Mouse (Mus musculus) C2C12 (cell line): ENCODE results near the gene Angpt4. TPM values are rescaled to one million over a fixed set of nuclear protein-coding genes. Genes with fewer than 3 reads are reported as not detected.

Source experiments
- H3K27me3 ChIP-seq: one replicate; pipeline ENCODE4 v1.6.1; 2011; ENCODE audit not compliant: control insufficient read depth, insufficient read depth, insufficient read length
- H3K36me3 ChIP-seq: one replicate; pipeline ENCODE4 v1.6.1; 2011; ENCODE audit not compliant: control insufficient read depth, insufficient read depth
- H3K4me3 ChIP-seq: one replicate; pipeline ENCODE4 v1.5.1; 2011; ENCODE audit warnings: mild to moderate bottlenecking, control low read depth; ENCODE audit not compliant: poor library complexity, insufficient read depth, severe bottlenecking
- H3K79me2 ChIP-seq: one replicate; pipeline ENCODE4 v1.6.1; 2011; ENCODE audit not compliant: control insufficient read depth, insufficient read depth
- H3K79me3 ChIP-seq: one replicate; pipeline ENCODE4 v1.6.1; 2011; ENCODE audit warnings: low read depth, control low read depth
- H3ac ChIP-seq: one replicate; pipeline ENCODE3; 2011; ENCODE audit warnings: low read depth; ENCODE audit not compliant: control insufficient read depth, insufficient read length
- CEBPB ChIP-seq: IDR thresholded peaks from one replicate; pipeline ENCODE4 v1.6.1; 2011; ENCODE audit warnings: low read depth, mild to moderate bottlenecking, control low read depth, moderate library complexity
- CTCF ChIP-seq: IDR thresholded peaks from one replicate; pipeline ENCODE4 v1.5.1; 2011; ENCODE audit not compliant: control insufficient read depth, insufficient read depth, insufficient read length
- FOSL1 ChIP-seq: IDR thresholded peaks from one replicate; pipeline ENCODE4 v1.8.0; 2011; ENCODE audit warnings: mild to moderate bottlenecking, low read length; ENCODE audit not compliant: poor library complexity, insufficient read depth, severe bottlenecking
- MAX ChIP-seq: IDR thresholded peaks from one replicate; pipeline ENCODE4 v1.6.1; 2011; ENCODE audit warnings: mild to moderate bottlenecking, control low read depth
- MYOD1 ChIP-seq: IDR thresholded peaks from one replicate; pipeline ENCODE4 v1.6.1; 2011; ENCODE audit warnings: low read depth; ENCODE audit not compliant: control insufficient read depth, insufficient read length
- MYOG ChIP-seq: IDR thresholded peaks from one replicate; pipeline ENCODE4 v1.6.1; 2011; ENCODE audit not compliant: control insufficient read depth, insufficient read length; ENCODE audit errors: extremely low read depth
- USF1 ChIP-seq: IDR thresholded peaks from one replicate; pipeline ENCODE4 v1.6.1; 2011; ENCODE audit warnings: low read depth, mild to moderate bottlenecking, control low read depth, moderate library complexity
- polyA plus RNA-seq: library from polyadenylated mRNA; unstranded; fragments of >200 nt; fragmentation: generic; extraction: Trizol; gene quantifications from one replicate; pipeline ENCODE4 v1.2.1, GENCODE M21; 2012; ENCODE audit warnings: missing spikeins

Angpt4 gene
- polyA plus RNA-seq, 1 experiment: 0.06 TPM

- Histone ChIP-seq H3K79me2 (peaks cover 75% of the 10 kb centered on the region), H3ac (no peak overlapping the region), H3K36me3 (peaks cover 48% of the 10 kb centered on the region), H3K4me3 (no peak overlapping the region), H3K27me3 (no peaks in the 10 kb centered on the region), H3K79me3 (peaks cover 51% of the 10 kb centered on the region)
- no peak for TF ChIP-seq CEBPB
- no peak for TF ChIP-seq CTCF
- TF ChIP-seq USF1: no peak
- TF ChIP-seq MYOG: no peak
- TF ChIP-seq MYOD1: no peak
- no peak for TF ChIP-seq FOSL1
- no peak for TF ChIP-seq MAX
Measured at GRCm38 (mm10) chr2:151971748-151972147, 60.7 kb downstream of the Angpt4 start.

- TF ChIP-seq USF1: no peak
- no peak for TF ChIP-seq MYOD1
- TF ChIP-seq FOSL1: no peak
- no peak for TF ChIP-seq CEBPB
- TF ChIP-seq CTCF: no peak
- TF ChIP-seq MYOG: no peak
- no peak for TF ChIP-seq MAX
- Histone ChIP-seq H3ac (no peak overlapping the region), H3K79me3 (peaks cover 62% of the 10 kb centered on the region), H3K4me3 (no peak overlapping the region), H3K79me2 (peaks cover 88% of the 10 kb centered on the region), H3K27me3 (no peaks in the 10 kb centered on the region), H3K36me3 (peaks cover 58% of the 10 kb centered on the region)
Measured at GRCm38 (mm10) chr2:151972880-151973594, 62.0 kb downstream of the Angpt4 start.

- Histone ChIP-seq H3K27me3 (no peaks in the 10 kb centered on the region), H3K79me3 (peaks cover 68% of the 10 kb centered on the region), H3ac (no peak overlapping the region), H3K36me3 (peaks cover 56% of the 10 kb centered on the region), H3K4me3 (no peak overlapping the region), H3K79me2 (peaks cover 96% of the 10 kb centered on the region)
- TF ChIP-seq CEBPB: peak; percentile 77
- peak; percentile 41 for TF ChIP-seq FOSL1
- no peak for TF ChIP-seq USF1
- peak; percentile 15 for TF ChIP-seq CTCF
- peak; percentile 30 for TF ChIP-seq MYOD1
Measured at GRCm38 (mm10) chr2:151973595-151974562, 62.9 kb downstream of the Angpt4 start.

- H3K4me3 ChIP-seq: no peak overlapping the region
- H3ac ChIP-seq: no peak overlapping the region
- H3K27me3 ChIP-seq: no peaks in the 10 kb centered on the region
- peaks cover 98% of the 10 kb centered on the region for H3K79me2 ChIP-seq
- peaks cover 42% of the 10 kb centered on the region for H3K36me3 ChIP-seq
- TF ChIP-seq FOSL1 (no peak), CTCF (no peak), CEBPB (no peak), MYOD1 (no peak), USF1 (no peak), MYOG (no peak)
- H3K79me3 ChIP-seq: peaks cover 74% of the 10 kb centered on the region
Measured at GRCm38 (mm10) chr2:151975295-151975694, 64.3 kb downstream of the Angpt4 start.

GRCm38 (mm10) chr2:151976067-151976466 is 65.1 kb downstream of the Angpt4 start:
- H3ac ChIP-seq: no peak overlapping the region
- TF ChIP-seq USF1 (no peak), MYOG (no peak), CEBPB (no peak), MAX (no peak), MYOD1 (no peak), CTCF (no peak), FOSL1 (no peak)
- peaks cover 90% of the 10 kb centered on the region for H3K79me2 ChIP-seq
- H3K36me3 ChIP-seq: peaks cover 36% of the 10 kb centered on the region
- H3K79me3 ChIP-seq: peaks cover 68% of the 10 kb centered on the region
- no peak overlapping the region for H3K4me3 ChIP-seq
- no peaks in the 10 kb centered on the region for H3K27me3 ChIP-seq
